Mouse (Mus musculus): ENCODE data around the gene Zfp775.

The Zfp775 gene

GRCm38 (mm10) chr6:48601271-48602079, at the start of gene Zfp775:
Gene Zfp775 (plus strand): TSS chr6:48602063.
- peak; percentile 84 for DNase-seq (ENCODE audit: low read depth, low spot score)

DNA sequence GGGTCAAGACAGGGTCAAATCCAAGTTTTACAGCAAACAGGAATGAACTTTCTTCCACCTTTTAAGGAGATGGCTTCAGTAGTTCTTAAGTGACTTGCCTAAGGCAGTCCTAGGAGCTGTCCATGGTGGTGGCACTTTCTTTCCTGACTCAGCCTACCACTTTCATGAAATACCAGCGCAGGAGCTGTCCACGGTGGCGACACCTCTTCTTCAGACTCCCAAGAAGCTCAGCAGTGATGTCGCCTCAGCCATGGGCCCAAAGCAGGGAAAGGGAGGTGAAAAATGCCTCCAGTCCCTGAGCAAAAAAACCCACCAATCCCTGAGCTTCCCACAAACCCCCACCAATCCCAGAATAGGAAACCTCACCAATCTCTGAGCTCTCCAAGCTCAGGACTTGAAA, 48.9 kb upstream of the Zfp775 start:
- no peak for DNase-seq (ENCODE audit: low read depth, low spot score)

DNA sequence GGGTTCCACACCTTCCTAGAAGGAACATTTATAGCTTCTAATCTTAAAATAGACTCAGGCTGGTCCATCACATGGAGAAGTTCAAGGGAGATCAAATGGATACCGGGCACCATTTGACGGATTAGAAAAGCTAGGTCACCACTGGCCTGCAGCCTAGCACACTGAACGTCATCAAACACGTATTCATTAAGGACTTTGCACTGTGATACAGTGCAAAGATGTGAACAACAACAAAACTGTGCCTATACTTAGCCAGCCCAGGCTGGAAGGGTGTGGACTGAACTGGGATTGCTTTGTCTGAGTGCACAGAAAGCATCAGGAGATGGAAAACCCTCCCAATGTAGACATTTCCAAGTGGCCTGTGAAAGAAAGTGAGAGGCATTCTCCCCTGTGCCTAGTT, 48.0 kb upstream of the Zfp775 start:
- no peak for DNase-seq (ENCODE audit: low read depth, low spot score)

- DNase-seq (ENCODE audit: low read depth, low spot score), result peak; percentile 80
These were observed 47.4 kb upstream of the Zfp775 start, which contains the start of gene Lrrc61 for GRCm38 (mm10) chr6:48554280-48555103. Gene Lrrc61 (plus strand): TSS chr6:48554796.

GRCm38 (mm10) chr6:48555104-48555890, 46.6 kb upstream of the Zfp775 start:
- no peak for DNase-seq (ENCODE audit: low read depth, low spot score)

GRCm38 (mm10) chr6:48555956-48556355, 45.9 kb upstream of the Zfp775 start:
- DNase-seq (ENCODE audit: low read depth, low spot score), result no peak

DNA sequence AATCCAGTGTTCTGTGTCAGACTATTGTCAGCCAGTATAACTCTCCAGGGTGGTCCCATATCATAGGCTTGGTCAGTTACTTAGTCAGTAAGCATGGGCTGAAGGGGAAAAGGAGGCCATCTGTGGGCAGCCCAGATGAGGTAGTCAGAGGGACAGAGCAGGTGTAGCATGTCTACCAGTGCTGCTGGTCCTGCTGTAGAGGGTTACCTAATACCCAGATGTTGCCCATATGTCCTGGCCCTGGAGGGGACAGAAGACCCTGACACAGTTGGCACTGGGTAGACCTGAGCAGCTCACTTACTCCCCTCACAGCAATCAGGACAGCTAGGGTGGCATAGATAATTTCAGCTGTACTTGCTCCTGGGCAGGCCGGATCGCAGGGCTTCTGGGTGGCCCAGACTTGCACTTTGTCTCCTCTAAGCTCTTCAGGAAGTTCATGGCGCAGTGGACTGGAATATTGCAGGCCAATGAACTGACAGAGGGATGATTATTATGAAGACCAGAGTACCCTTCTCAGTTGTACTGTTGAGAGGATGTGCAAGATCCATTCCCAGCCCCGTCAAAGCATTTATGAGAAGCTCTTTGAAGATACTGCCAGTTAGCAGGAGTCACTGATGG, 36.1 kb upstream of the Zfp775 start:
- no peak for DNase-seq (ENCODE audit: low read depth, low spot score)

DNA sequence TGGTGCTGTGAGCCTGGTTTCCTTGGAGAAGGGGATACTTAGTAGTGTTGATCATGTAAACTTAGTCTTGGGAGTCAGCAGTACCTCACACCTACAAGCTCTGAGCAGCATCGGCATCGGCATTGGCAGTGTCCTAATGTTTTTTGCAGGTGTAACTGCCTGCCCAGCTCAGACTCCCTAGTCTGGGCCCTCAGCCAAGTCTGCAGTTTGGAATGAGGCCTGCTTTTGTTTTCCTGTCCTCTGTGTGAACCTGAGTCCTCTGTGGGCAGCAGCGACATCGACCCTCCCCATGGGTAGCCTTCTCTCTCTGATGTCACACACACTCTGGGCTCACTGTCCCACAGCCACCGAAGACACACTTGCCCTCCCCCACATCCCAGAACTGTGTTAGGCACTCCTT, 35.6 kb upstream of the Zfp775 start:
- no peak for DNase-seq (ENCODE audit: low read depth, low spot score)

GRCm38 (mm10) chr6:48568036-48568984, 33.6 kb upstream of the Zfp775 start:
- DNase-seq (ENCODE audit: low read depth, low spot score), result peak; percentile 66

DNA sequence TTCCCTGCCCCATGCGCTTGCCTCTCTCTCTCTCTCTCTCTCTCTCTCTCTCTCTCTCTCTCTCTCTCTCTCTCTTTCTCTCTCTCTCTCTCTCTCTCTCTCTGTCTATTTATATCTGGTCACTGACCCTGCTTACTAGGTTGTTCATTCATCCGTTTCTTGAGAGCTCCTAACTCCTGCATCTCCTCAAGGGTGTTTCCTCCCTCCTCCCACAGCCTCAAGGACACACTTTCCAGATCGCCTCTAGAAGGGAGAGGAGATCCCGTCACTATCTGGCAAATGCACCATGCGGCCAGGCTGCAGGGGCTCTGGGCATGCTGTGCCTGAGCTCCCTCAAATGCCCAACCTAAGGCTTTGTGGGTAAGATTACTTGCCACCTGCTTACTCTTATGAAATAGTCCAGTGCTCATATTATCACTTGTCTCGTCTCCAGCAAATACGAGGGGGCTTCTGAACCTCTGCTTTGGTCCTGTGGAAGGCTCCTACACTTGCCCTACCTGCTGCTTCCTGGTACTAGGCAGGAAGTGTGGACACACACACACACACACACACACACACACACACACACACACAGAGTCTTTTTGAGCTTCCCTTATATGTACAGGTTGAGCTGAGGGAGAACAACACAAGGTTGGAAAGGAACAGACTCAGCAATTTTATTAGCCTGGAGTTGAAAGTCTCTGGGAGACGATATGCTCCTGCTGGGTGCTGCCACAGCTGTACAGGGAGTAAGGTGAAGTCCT, 32.6 kb upstream of the Zfp775 start:
- no peak for DNase-seq (ENCODE audit: low read depth, low spot score)

DNA sequence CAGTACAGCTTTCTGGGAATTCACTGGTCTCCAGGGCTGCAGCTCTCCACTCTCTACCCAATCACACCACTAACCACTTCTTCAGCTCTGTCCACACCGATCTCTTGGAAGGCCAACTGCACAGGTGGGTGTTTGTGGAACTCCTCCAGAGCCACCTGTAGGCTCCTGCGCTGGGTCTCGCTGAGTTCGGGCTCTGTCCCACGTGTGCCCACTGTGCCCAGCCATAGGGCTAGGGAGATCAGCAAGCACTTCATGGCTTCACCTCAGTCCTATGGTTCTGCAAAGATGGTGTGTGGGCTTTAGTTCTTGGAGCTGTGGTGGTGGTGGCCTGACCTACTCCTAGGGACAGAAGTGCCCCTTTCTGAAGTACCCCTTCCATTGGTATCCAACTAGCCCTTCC, 29.8 kb upstream of the Zfp775 start:
- DNase-seq (ENCODE audit: low read depth, low spot score), result no peak

GRCm38 (mm10) chr6:48572572-48573061, 29.2 kb upstream of the Zfp775 start, which contains the start of gene Rarres2:
Gene Rarres2 (minus strand): TSS chr6:48572789.
- no peak for DNase-seq (ENCODE audit: low read depth, low spot score)

- no peak for DNase-seq (ENCODE audit: low read depth, low spot score)
These were observed 28.6 kb upstream of the Zfp775 start for GRCm38 (mm10) chr6:48573280-48573679.

- DNase-seq (ENCODE audit: low read depth, low spot score), result no peak
These were observed 27.9 kb upstream of the Zfp775 start for GRCm38 (mm10) chr6:48573981-48574380.

DNA sequence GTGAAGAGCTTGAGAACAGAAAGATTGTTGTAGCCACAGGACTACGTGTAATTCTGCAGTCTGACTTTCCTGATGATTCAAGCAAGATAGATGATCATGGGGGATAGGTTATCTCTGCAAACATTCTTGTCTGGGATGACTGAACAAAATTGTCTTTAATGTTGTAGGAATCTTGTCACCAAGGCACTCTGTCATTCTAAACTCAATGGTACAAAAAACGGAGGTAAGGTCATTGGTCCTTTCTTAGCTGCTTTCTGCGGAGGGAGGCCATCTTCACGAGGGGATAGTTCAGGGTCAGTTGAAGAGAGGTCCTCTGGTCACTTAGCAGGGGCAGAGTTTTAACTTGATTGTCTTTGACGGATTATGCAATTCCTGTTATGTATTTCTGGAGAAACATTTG, 23.1 kb upstream of the Zfp775 start:
- no peak for DNase-seq (ENCODE audit: low read depth, low spot score)

GRCm38 (mm10) chr6:48579215-48579648, 22.6 kb upstream of the Zfp775 start:
- no peak for DNase-seq (ENCODE audit: low read depth, low spot score)

- no peak for DNase-seq (ENCODE audit: low read depth, low spot score)
These were observed 20.6 kb upstream of the Zfp775 start for GRCm38 (mm10) chr6:48581257-48581656.

- DNase-seq (ENCODE audit: low read depth, low spot score), result peak; percentile 47
These were observed 19.8 kb upstream of the Zfp775 start for GRCm38 (mm10) chr6:48582037-48582436.

- no peak for DNase-seq (ENCODE audit: low read depth, low spot score)
These were observed 12.6 kb upstream of the Zfp775 start, which contains the start of gene Gm45021 for GRCm38 (mm10) chr6:48589194-48589750. Gene Gm45021 (plus strand): TSS chr6:48589610.
